Mouse (Mus musculus): ENCODE data around the gene Dysf. TPM values are rescaled to one million over a fixed set of nuclear protein-coding genes. Genes with fewer than 3 reads are reported as not detected.
"Not testable (repeated sequence)": the region's sequence is repeated elsewhere in the genome, so short reads cannot be mapped to it uniquely, and the experiment has no call there.

Gene Dysf
- polyA plus RNA-seq, 1 experiment, result 5.9 TPM

DNA sequence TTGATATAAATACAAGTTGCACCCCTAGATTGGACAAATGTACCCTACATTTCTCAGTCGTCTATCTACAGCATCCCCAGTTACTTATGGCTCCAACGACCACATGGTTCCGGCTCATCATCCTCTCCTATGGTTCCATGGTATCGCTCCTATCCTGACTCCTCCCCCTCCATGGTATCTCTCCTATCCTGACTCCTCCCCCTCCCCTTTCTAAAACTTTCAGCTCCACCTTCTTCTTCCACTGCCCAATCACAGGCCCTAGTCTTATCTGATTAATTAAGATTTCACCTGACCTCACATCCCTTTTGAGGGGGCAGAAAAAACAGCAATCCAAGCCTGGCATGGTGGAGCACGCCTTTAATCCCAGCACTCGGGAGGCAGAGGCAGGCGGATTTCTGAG is 8.5 kb downstream of the Dysf start:
- TF ChIP-seq CTCF (IDR thresholded peaks at IDR 0.05; ENCODE audit: borderline replicate concordance, insufficient read depth, low read depth, low read length) (no peak), POLR2A (IDR thresholded peaks at IDR 0.05; ENCODE audit: borderline replicate concordance, insufficient read depth, low read length) (no peak)
- Histone ChIP-seq H3K4me3 (replicated peaks; ENCODE audit: insufficient read depth, low read depth, low read length) (no peak overlapping the region), H3K27ac (ENCODE audit: insufficient read depth, low read length) (no peak overlapping the region), H3K4me1 (ENCODE audit: control insufficient read depth, insufficient read depth, low read length) (no peaks in the 10 kb centered on the region), H3K27me3 (ENCODE audit: control insufficient read depth, insufficient read depth, low read length) (no peaks in the 10 kb centered on the region)
- no peak for DNase-seq
- 91% methylated on average over 7 of the region's 7 CpGs for WGBS

DNA sequence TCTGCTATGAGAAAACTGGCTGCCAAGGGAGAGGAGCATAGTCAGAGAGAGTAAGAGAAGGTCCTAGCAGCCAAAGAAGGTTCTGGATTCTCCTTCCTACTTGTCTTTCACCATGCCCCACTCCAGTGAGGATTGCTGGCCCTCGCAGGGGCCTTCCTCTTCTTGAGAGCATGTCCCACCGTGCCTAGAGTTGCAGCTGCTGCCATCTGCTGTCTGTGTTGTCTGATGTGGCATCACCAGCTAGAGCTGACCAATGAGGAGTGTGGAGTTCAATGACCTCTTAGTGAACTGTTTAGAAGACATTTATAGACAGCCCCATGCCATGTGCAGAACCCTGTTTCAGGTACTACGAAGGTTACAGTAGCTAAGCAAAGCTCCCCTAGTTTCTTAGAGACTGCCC is 9.0 kb downstream of the Dysf start:
- no peak overlapping the region for H3K4me3 ChIP-seq (replicated peaks; ENCODE audit: insufficient read depth, low read depth, low read length)
- H3K27me3 ChIP-seq (ENCODE audit: control insufficient read depth, insufficient read depth, low read length), result no peaks in the 10 kb centered on the region
- 49% methylated on average over 3 of the region's 3 CpGs for WGBS
- no peak overlapping the region for H3K27ac ChIP-seq (ENCODE audit: insufficient read depth, low read length)
- H3K4me1 ChIP-seq (ENCODE audit: control insufficient read depth, insufficient read depth, low read length), result no peaks in the 10 kb centered on the region
- no peak for DNase-seq
- no peak for TF ChIP-seq CTCF (IDR thresholded peaks at IDR 0.05; ENCODE audit: borderline replicate concordance, insufficient read depth, low read depth, low read length)
- TF ChIP-seq POLR2A (IDR thresholded peaks at IDR 0.05; ENCODE audit: borderline replicate concordance, insufficient read depth, low read length), result no peak

DNA sequence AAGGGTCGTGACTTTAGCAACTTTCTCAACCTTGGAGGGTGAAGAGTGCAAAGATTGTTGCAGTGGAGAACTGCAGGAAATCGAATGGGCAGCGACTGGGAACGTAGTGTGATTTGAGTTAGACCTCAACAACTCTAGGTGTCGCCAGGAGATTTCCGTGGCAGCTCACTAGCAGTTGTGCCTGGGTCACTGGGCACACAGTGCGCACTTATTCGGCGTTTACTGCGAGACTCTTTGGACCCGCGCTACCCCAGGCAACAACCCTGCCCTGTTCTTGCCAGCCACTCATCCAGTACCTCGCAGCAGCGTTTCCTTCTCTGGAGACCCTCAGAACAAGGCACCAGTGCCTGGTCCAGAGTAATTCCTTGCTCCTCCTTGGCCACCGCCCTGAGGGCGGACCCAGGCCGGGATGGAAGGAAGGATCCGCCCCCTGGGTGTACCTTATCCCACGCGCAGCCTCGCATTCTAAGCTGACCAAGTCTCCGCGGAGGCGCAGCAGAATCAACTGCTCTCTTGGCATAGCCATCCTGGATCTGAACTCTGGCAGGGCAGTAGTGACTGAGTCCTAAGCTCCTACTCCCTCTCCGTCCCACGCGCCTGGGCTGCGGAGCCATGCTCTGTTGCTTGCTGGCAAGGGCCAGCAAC is 10.6 kb downstream of the Dysf start:
- Histone ChIP-seq H3K4me1 (ENCODE audit: control insufficient read depth, insufficient read depth, low read length) (no peaks in the 10 kb centered on the region), H3K27me3 (ENCODE audit: control insufficient read depth, insufficient read depth, low read length) (no peaks in the 10 kb centered on the region), H3K27ac (ENCODE audit: insufficient read depth, low read length) (no peak overlapping the region), H3K4me3 (replicated peaks; ENCODE audit: insufficient read depth, low read depth, low read length) (peak overlapping the region; percentile 27)
- TF ChIP-seq CTCF (IDR thresholded peaks at IDR 0.05; ENCODE audit: borderline replicate concordance, insufficient read depth, low read depth, low read length), result no peak
- TF ChIP-seq POLR2A (IDR thresholded peaks at IDR 0.05; ENCODE audit: borderline replicate concordance, insufficient read depth, low read length), result no peak
- no peak for DNase-seq
- WGBS, result 4% methylated on average over 28 of the region's 28 CpGs

DNA sequence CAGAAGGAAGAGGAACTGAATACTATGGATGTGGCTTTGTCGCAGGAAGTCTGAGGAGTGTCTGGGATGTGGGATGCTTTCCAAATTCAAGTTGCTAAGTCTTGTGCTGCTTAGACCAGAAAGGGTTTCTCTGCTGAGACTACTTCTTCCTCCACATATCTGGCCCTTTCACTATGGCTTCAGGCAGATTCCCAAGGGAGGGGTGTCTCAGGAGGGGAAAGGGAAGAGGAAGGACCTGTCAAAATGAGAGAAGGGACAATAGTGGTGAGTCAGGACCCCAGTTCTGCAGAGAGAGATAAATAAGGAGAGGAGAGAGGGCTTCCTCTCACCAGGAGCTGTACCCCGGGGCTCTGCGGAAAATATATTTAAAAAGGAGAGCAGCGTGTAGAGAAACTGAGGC is 11.6 kb downstream of the Dysf start:
- WGBS, result 71% methylated on average over 4 of the region's 4 CpGs
- H3K4me3 ChIP-seq (replicated peaks; ENCODE audit: insufficient read depth, low read depth, low read length), result no peak overlapping the region
- no peak overlapping the region for H3K27ac ChIP-seq (ENCODE audit: insufficient read depth, low read length)
- no peak for TF ChIP-seq CTCF (IDR thresholded peaks at IDR 0.05; ENCODE audit: borderline replicate concordance, insufficient read depth, low read depth, low read length)
- TF ChIP-seq POLR2A (IDR thresholded peaks at IDR 0.05; ENCODE audit: borderline replicate concordance, insufficient read depth, low read length), result no peak
- no peaks in the 10 kb centered on the region for H3K4me1 ChIP-seq (ENCODE audit: control insufficient read depth, insufficient read depth, low read length)
- no peaks in the 10 kb centered on the region for H3K27me3 ChIP-seq (ENCODE audit: control insufficient read depth, insufficient read depth, low read length)
- no peak for DNase-seq

DNA sequence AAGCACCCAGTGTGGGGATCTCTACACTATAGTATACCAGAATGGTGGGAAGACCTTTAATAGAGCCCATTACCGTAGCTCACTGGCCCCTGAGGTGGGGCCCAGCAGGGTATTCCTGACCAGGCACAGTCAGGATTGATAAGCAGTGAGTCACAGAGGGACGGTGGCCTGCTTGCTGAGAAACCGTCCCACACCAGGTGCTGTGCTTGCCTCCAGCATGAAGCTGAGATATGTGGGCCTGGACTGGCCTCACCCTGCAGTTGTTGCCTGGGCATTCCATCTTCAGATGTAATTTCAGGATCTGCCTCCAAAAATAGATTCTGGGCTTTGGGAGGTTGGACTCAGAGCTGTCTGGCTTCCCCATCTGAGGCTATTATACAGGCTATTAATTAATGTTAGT is 13.6 kb downstream of the Dysf start:
- WGBS, result 84% methylated on average over 3 of the region's 3 CpGs

DNA sequence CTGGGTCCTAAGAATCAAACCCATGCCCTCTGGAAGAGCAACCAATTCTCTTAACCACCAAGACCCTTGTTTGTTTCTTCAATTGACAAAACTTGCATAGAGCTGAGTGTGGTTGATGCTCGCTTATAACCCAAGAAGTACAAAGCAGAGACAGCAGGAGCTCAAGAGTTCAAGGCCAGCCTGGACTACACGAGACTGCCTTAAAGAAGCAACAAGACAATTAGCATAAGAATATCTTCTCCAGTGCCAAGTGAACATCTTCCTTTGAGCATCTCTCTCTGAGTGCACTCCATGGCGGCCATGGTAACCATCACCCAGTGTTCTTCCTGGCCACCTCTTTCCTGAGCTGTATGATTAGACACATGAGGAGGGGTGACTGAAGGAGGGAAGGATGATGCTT is 17.2 kb downstream of the Dysf start:
- H3K27ac ChIP-seq (ENCODE audit: insufficient read depth, low read length), result no peak overlapping the region
- no peaks in the 10 kb centered on the region for H3K4me1 ChIP-seq (ENCODE audit: control insufficient read depth, insufficient read depth, low read length)
- no peak for TF ChIP-seq CTCF (IDR thresholded peaks at IDR 0.05; ENCODE audit: borderline replicate concordance, insufficient read depth, low read depth, low read length)
- no peak for DNase-seq
- 61% methylated on average over 3 of the region's 3 CpGs for WGBS
- no peaks in the 10 kb centered on the region for H3K27me3 ChIP-seq (ENCODE audit: control insufficient read depth, insufficient read depth, low read length)
- H3K4me3 ChIP-seq (replicated peaks; ENCODE audit: insufficient read depth, low read depth, low read length), result no peak overlapping the region

More for the DNA sequence above, 13.6 kb downstream of the Dysf start:
- H3K27ac ChIP-seq (ENCODE audit: insufficient read depth, low read length), result no peak overlapping the region
- DNase-seq, result no peak
- H3K27me3 ChIP-seq (ENCODE audit: control insufficient read depth, insufficient read depth, low read length), result no peaks in the 10 kb centered on the region
- no peak for TF ChIP-seq POLR2A (IDR thresholded peaks at IDR 0.05; ENCODE audit: borderline replicate concordance, insufficient read depth, low read length)
- H3K4me1 ChIP-seq (ENCODE audit: control insufficient read depth, insufficient read depth, low read length), result no peaks in the 10 kb centered on the region
- H3K4me3 ChIP-seq (replicated peaks; ENCODE audit: insufficient read depth, low read depth, low read length), result no peak overlapping the region

DNA sequence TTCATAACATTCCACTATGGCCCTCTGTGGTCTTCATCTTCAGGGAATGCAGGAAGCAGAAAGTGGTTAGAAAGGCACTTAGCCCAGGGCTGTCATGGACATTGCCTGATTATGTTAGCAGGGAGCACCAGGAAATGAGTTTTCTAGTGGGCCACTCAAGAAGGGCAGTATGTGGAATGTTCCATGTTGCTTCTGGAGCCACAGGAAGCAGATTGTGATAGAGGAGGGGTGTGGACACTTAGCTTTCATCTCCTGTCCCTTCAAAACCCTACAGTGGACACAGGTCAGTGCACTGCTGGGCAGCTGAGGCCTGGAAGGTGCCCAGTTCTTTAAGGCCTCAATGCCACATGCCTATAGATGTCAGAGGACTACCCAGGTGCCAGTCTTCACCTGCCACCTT is 20.4 kb downstream of the Dysf start:
- Histone ChIP-seq H3K27me3 (ENCODE audit: control insufficient read depth, insufficient read depth, low read length) (no peaks in the 10 kb centered on the region), H3K4me1 (ENCODE audit: control insufficient read depth, insufficient read depth, low read length) (no peaks in the 10 kb centered on the region), H3K4me3 (replicated peaks; ENCODE audit: insufficient read depth, low read depth, low read length) (no peak overlapping the region), H3K27ac (ENCODE audit: insufficient read depth, low read length) (no peak overlapping the region)
- no peak for DNase-seq
- no peak for TF ChIP-seq POLR2A (IDR thresholded peaks at IDR 0.05; ENCODE audit: borderline replicate concordance, insufficient read depth, low read length)
- no peak for TF ChIP-seq CTCF (IDR thresholded peaks at IDR 0.05; ENCODE audit: borderline replicate concordance, insufficient read depth, low read depth, low read length)

DNA sequence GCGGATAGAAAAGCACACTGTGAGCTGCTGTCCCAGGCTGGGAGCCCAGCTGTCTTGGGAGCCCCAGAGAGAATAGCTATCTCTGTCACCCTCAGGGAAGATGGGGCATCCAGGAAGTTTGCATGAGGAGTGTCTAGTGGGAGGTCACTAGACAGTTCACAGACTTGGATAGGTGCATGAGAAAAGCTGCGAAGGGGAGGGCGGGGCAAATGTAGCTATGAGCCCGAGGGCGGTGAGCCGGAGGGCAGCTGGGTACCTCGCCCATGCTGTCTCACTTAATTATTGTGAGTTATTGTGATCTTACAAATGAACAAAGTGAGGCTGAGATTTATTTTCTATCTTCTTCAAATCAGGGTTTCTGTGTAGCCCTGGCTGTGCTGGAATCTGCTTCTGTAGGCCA is 21.4 kb downstream of the Dysf start:
- H3K27me3 ChIP-seq (ENCODE audit: control insufficient read depth, insufficient read depth, low read length), result no peaks in the 10 kb centered on the region
- TF ChIP-seq CTCF (IDR thresholded peaks at IDR 0.05; ENCODE audit: borderline replicate concordance, insufficient read depth, low read depth, low read length) (no peak), POLR2A (IDR thresholded peaks at IDR 0.05; ENCODE audit: borderline replicate concordance, insufficient read depth, low read length) (no peak)
- H3K4me1 ChIP-seq (ENCODE audit: control insufficient read depth, insufficient read depth, low read length), result no peaks in the 10 kb centered on the region
- H3K27ac ChIP-seq (ENCODE audit: insufficient read depth, low read length), result no peak overlapping the region
- 85% methylated on average over 7 of the region's 7 CpGs for WGBS
- no peak for DNase-seq
- H3K4me3 ChIP-seq (replicated peaks; ENCODE audit: insufficient read depth, low read depth, low read length), result no peak overlapping the region

DNA sequence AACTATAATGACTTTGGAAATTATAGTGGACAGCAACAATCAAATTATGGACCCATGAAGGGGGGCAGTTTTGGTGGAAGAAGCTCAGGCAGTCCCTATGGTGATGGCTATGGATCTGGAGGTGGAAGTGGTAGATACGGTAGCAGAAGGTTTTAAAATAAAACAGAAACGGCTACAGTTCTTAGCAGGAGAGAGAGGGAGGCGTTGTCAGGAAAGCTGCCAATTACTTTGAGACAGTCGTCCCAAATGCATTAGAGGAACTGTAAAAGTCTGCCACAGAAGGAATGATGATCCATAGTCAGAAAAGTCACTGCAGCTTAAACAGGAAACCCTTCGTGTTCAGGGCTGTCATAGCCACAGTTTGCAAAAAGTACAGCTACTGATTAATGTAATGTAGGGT is 24.1 kb downstream of the Dysf start:
- not testable (repeated sequence) for H3K4me3 ChIP-seq (replicated peaks; ENCODE audit: insufficient read depth, low read depth, low read length); H3K4me1 ChIP-seq (ENCODE audit: control insufficient read depth, insufficient read depth, low read length); DNase-seq; H3K27me3 ChIP-seq (ENCODE audit: control insufficient read depth, insufficient read depth, low read length); H3K27ac ChIP-seq (ENCODE audit: insufficient read depth, low read length)
- WGBS, result 48% methylated on average over 5 of the region's 5 CpGs
